Mouse (Mus musculus) embryonic fibroblast, embryonic 13.5 days (primary cell): ENCODE results near the gene Fcho2.

Experiments
- CTCF ChIP-seq: IDR thresholded peaks from 2 replicates; pipeline ENCODE4 v1.5.1; 2011; ENCODE audit warnings: mild to moderate bottlenecking, control low read depth, low read length, moderate library complexity, borderline replicate concordance; ENCODE audit not compliant: insufficient read depth
- POLR2A ChIP-seq: IDR thresholded peaks from 2 replicates; pipeline ENCODE4 v1.6.1; 2011; ENCODE audit warnings: low read depth, mild to moderate bottlenecking, control low read depth, low read length, moderate library complexity

- TF ChIP-seq CTCF: no peak
- no peak for TF ChIP-seq POLR2A
These were observed 53.5 kb downstream of the Fcho2 start for GRCm38 (mm10) chr13:98761771-98762170.
